Mouse (Mus musculus) forebrain, embryonic 16.5 days (tissue): ENCODE measurements around the gene Hapln4. TPM values are rescaled to one million over a fixed set of nuclear protein-coding genes. Genes with fewer than 3 reads are reported as not detected.

Experiments used
- microRNA-seq: library from miRNA; unstranded; fragments of <30 nt; microRNA quantifications from one replicate; pipeline ENCODE4, GENCODE M21; 2017
- polyA plus RNA-seq: library from polyadenylated mRNA; unstranded; fragments of >200 nt; fragmentation: Nextera tagmentation; extraction: Ambion mirVana; gene quantifications from 2 replicates; pipeline ENCODE4 v1.2.1, GENCODE M21; 2015

Hapln4 gene
- polyA plus RNA-seq, 1 experiment from 2014 or later, result 0.63 TPM

Small RNAs within 50 kb of the gene (microRNA-seq; reads per million reads assigned to microRNA genes)
- 4.4 reads per million, percentile 19 among the genes with 10 or more reads in this experiment for gene Mir7066

Other genes starting within 250 kb of the Hapln4 start
- gene Cilp2, start 195.8 kb upstream of the Hapln4 start, polyA plus RNA-seq, result 4.9 and 5.0 TPM in 2 replicates
- 2.7 and 2.8 TPM in 2 replicates for gene Tssk6, start 181.3 kb upstream of the Hapln4 start, polyA plus RNA-seq
- 144 and 145 TPM in 2 replicates for gene Ndufa13, start 180.9 kb upstream of the Hapln4 start, polyA plus RNA-seq
- 6.7 and 10.1 TPM in 2 replicates for gene Yjefn3, start 180.7 kb upstream of the Hapln4 start, polyA plus RNA-seq
- 22.6 and 23.5 TPM in 2 replicates for gene Gatad2a, start 87.1 kb upstream of the Hapln4 start, polyA plus RNA-seq
- gene Mau2, start 40.7 kb upstream of the Hapln4 start, polyA plus RNA-seq, result 85.6 and 93.5 TPM in 2 replicates
- 59.2 and 67.5 TPM in 2 replicates for gene Sugp1, start 40.6 kb upstream of the Hapln4 start, polyA plus RNA-seq
- gene Tm6sf2, start 10.5 kb upstream of the Hapln4 start, polyA plus RNA-seq, result 1.0 and 1.2 TPM in 2 replicates
- gene Ncan, start 37.4 kb downstream of the Hapln4 start, polyA plus RNA-seq, result 145 and 166 TPM in 2 replicates
- 44.0 and 44.8 TPM in 2 replicates for gene Nr2c2ap, start 47.9 kb downstream of the Hapln4 start, polyA plus RNA-seq
- gene Rfxank, start 55.7 kb downstream of the Hapln4 start, polyA plus RNA-seq, result 10.5 and 14.4 TPM in 2 replicates
- gene Borcs8, start 56.0 kb downstream of the Hapln4 start, polyA plus RNA-seq, result 48.1 and 60.0 TPM in 2 replicates
- gene Mef2b, start 56.3 kb downstream of the Hapln4 start, polyA plus RNA-seq, result 0.34 and 0.81 TPM in 2 replicates
- gene Tmem161a, start 88.9 kb downstream of the Hapln4 start, polyA plus RNA-seq, result 58.4 and 67.7 TPM in 2 replicates
- 4.0 and 7.2 TPM in 2 replicates for gene Slc25a42, start 128.8 kb downstream of the Hapln4 start, polyA plus RNA-seq
- gene Sugp2, start 150.8 kb downstream of the Hapln4 start, polyA plus RNA-seq, result 87.6 and 104 TPM in 2 replicates
- gene Armc6, start 151.0 kb downstream of the Hapln4 start, polyA plus RNA-seq, result 101 and 109 TPM in 2 replicates
- 47.2 and 49.4 TPM in 2 replicates for gene Homer3, start 199.4 kb downstream of the Hapln4 start, polyA plus RNA-seq
- gene Ddx49, start 219.0 kb downstream of the Hapln4 start, polyA plus RNA-seq, result 53.7 and 57.5 TPM in 2 replicates
- gene Cope, start 219.1 kb downstream of the Hapln4 start, polyA plus RNA-seq, result 270 and 273 TPM in 2 replicates
- 32.7 and 35.8 TPM in 2 replicates for gene Cers1, start 232.3 kb downstream of the Hapln4 start, polyA plus RNA-seq
- 3.9 and 5.8 TPM in 2 replicates for gene Gdf1, start 246.4 kb downstream of the Hapln4 start, polyA plus RNA-seq